Mouse (Mus musculus) CH12.LX (cell line): ENCODE results near the gene Jsrp1. TPM values are rescaled to one million over a fixed set of nuclear protein-coding genes. Genes with fewer than 3 reads are reported as not detected.

ENCODE experiments used
- DNase-seq: peaks from one replicate; pipeline ENCODE4 v3.0.0-alpha.2; 2013; ENCODE audit errors: extremely low read depth
- H3K27ac ChIP-seq: 2 replicates; pipeline ENCODE4 v1.5.1; 2012; ENCODE audit warnings: low read depth, mild to moderate bottlenecking, control low read depth, moderate library complexity; ENCODE audit not compliant: insufficient read depth
- H3K27me3 ChIP-seq: replicated peaks from 2 replicates; pipeline ENCODE3; 2012; ENCODE audit warnings: inconsistent platforms
- H3K36me3 ChIP-seq, 2 experiments: replicated peaks in 1 of 2; 2 replicates each; pipeline versions ENCODE3 to v1.6.1; 2012; ENCODE audit warnings: inconsistent platforms in 1 of 2, low read length in 1 of 2, mild to moderate bottlenecking in 1 of 2, mixed read lengths in 1 of 2, moderate library complexity in 1 of 2; ENCODE audit not compliant: control insufficient read depth in 1 of 2, insufficient read depth in 1 of 2
- H3K4me1 ChIP-seq, 2 experiments: 2 replicates each; pipeline ENCODE4 v1.6.1; 2012; ENCODE audit warnings: inconsistent platforms in 1 of 2, moderate library complexity in 1 of 2; ENCODE audit not compliant: insufficient read depth in 2 of 2, control insufficient read depth in 1 of 2
- H3K4me2 ChIP-seq: 2 replicates; pipeline ENCODE4 v1.6.1; 2012; ENCODE audit warnings: low read depth, mild to moderate bottlenecking, control low read depth; ENCODE audit not compliant: poor library complexity, insufficient read depth, severe bottlenecking
- H3K4me3 ChIP-seq, 3 experiments: fragments of 150-350 bp in 1 of 3; sonication (generic) in 1 of 3; replicated peaks in 1 of 3; 2 replicates each; pipeline versions ENCODE3 to v1.5.1; 2011 to 2012; ENCODE audit warnings: low read depth in 2 of 3, low read length in 2 of 3, mild to moderate bottlenecking in 2 of 3, moderate library complexity in 2 of 3, control low read depth in 1 of 3, improper control_type of control experiment in 1 of 3, inconsistent platforms in 1 of 3, mixed read lengths in 1 of 3; ENCODE audit not compliant: poor library complexity in 1 of 3
- H3K79me2 ChIP-seq: replicated peaks from 2 replicates; pipeline ENCODE4 v1.6.1; 2012; ENCODE audit warnings: mild to moderate bottlenecking, moderate library complexity; ENCODE audit not compliant: control insufficient read depth, poor library complexity, insufficient read depth, severe bottlenecking; ENCODE audit errors: extremely low read depth
- H3K9ac ChIP-seq: 2 replicates; pipeline ENCODE4 v1.6.1; 2012; ENCODE audit warnings: low read depth, mild to moderate bottlenecking, control low read depth, moderate library complexity; ENCODE audit not compliant: insufficient read depth
- H3K9me3 ChIP-seq: replicated peaks from 2 replicates; pipeline ENCODE3; 2012; ENCODE audit warnings: low read length, inconsistent platforms, mixed read lengths
- CHD2 ChIP-seq: IDR thresholded peaks from 2 replicates; pipeline ENCODE4 v1.6.1; 2011; ENCODE audit warnings: low read length, improper control_type of control experiment
- E2F4 ChIP-seq: IDR thresholded peaks from 2 replicates; pipeline ENCODE4 v1.6.1; 2011; ENCODE audit warnings: low read depth, low read length, improper control_type of control experiment; ENCODE audit not compliant: insufficient replicate concordance
- IRF4 ChIP-seq: IDR thresholded peaks from 2 replicates; pipeline ENCODE4 v1.6.1; 2014; ENCODE audit warnings: low read depth, mild to moderate bottlenecking, inconsistent platforms, low read length, improper control_type of control experiment
- KAT2A ChIP-seq: IDR thresholded peaks from 2 replicates; pipeline ENCODE4 v1.6.1; 2012; ENCODE audit warnings: low read length, improper control_type of control experiment, inconsistent platforms; ENCODE audit not compliant: insufficient replicate concordance
- MAFK ChIP-seq: IDR thresholded peaks from 2 replicates; pipeline ENCODE4 v1.6.1; 2011; ENCODE audit warnings: low read length, improper control_type of control experiment; ENCODE audit not compliant: insufficient replicate concordance
- MAX ChIP-seq: IDR thresholded peaks from 2 replicates; pipeline ENCODE4 v1.6.1; 2011; ENCODE audit warnings: low read length, improper control_type of control experiment
- MEF2A ChIP-seq: IDR thresholded peaks from 2 replicates; pipeline ENCODE4 v1.6.1; 2014; ENCODE audit warnings: low read depth, mild to moderate bottlenecking, inconsistent platforms, low read length, improper control_type of control experiment, borderline replicate concordance
- MXI1 ChIP-seq: IDR thresholded peaks from 2 replicates; pipeline ENCODE4 v1.6.1; 2011; ENCODE audit warnings: mild to moderate bottlenecking, low read depth, low read length, improper control_type of control experiment
- MYC ChIP-seq: IDR thresholded peaks from 2 replicates; pipeline ENCODE4 v1.6.1; 2011; ENCODE audit warnings: low read depth, mild to moderate bottlenecking, improper control_type of control experiment, low read length
- UBTF ChIP-seq: IDR thresholded peaks from 2 replicates; pipeline ENCODE4 v1.6.1; 2012; ENCODE audit warnings: low read depth, mild to moderate bottlenecking, inconsistent platforms, low read length, improper control_type of control experiment, moderate library complexity
- USF2 ChIP-seq: conservative IDR thresholded peaks from 2 replicates; pipeline ENCODE4 v1.6.1; 2011; ENCODE audit warnings: low read depth, low read length, improper control_type of control experiment
- ZC3H11A ChIP-seq: IDR thresholded peaks from 2 replicates; pipeline ENCODE4 v1.6.1; 2012; ENCODE audit warnings: low read depth, mild to moderate bottlenecking, inconsistent platforms, low read length, improper control_type of control experiment
- dilution Hi-C: fragments of 300-500 bp; cut with MboI; formaldehyde crosslinking; loops from 2 replicates; pipeline ENCODE4 v1.14.3; 2020; ENCODE audit warnings: low sequenced_read_pairs; ENCODE audit not compliant: extremely low pct_unique_long_range_greater_than_20kb, extremely low pct_ligation_motif_present
- in situ Hi-C: fragments of 300-500 bp; cut with MboI; formaldehyde crosslinking; loops from 3 replicates; pipeline ENCODE4 v1.14.3; 2019; ENCODE audit warnings: low sequenced_read_pairs, low pct_ligation_motif_present, low pct_unique_long_range_greater_than_20kb, mixed read lengths
- polyA plus RNA-seq: library from polyadenylated mRNA; unstranded; fragments of >175 nt; gene quantifications from 2 replicates; pipeline ENCODE4 v1.2.1, GENCODE M21; 2012; ENCODE audit warnings: low read depth; ENCODE audit not compliant: insufficient read length
- total RNA-seq, 2 experiments: library from RNA; depleted of rRNA; stranded (reverse); fragments of 300-350 nt in 1 of 2; fragments of >200 nt in 1 of 2; gene quantifications; 2 replicates each; pipeline ENCODE4 v1.2.3; 2012 to 2014

Jsrp1 gene
- total and polyA plus RNA-seq, 3 experiments, result 0.35 to 1.1 (median 0.72) TPM

GRCm38 (mm10) chr10:80843087-80843930 lies 30.0 kb upstream of the Jsrp1 start (continued):
- TF ChIP-seq MXI1, result no peak

- peaks cover 0 to 8% of the 10 kb centered on the region in 2 experiments; a peak in 1 of 4 replicates for H3K4me1 ChIP-seq
- dilution Hi-C loops, result no loop called here
- no peak overlapping the region for H3K27ac ChIP-seq
- in situ Hi-C loops, result no loop called here
- H3K4me3 ChIP-seq, result no peak overlapping the region
- H3K4me2 ChIP-seq, result no peak overlapping the region
- H3K79me2 ChIP-seq, result no peaks in the 10 kb centered on the region
- peaks cover 50% of the 10 kb centered on the region for H3K27me3 ChIP-seq
- TF ChIP-seq ZC3H11A (no peak), UBTF (no peak)
- no peak overlapping the region for H3K9ac ChIP-seq
- H3K9me3 ChIP-seq, result no peaks in the 10 kb centered on the region
- no peak for DNase-seq
- H3K36me3 ChIP-seq, result no peaks in the 10 kb centered on the region
Measured at GRCm38 (mm10) chr10:80842334-80842733, 29.0 kb upstream of the Jsrp1 start.

GRCm38 (mm10) chr10:80841685-80842084 lies 28.4 kb upstream of the Jsrp1 start:
- TF ChIP-seq ZC3H11A (no peak), KAT2A (no peak), IRF4 (no peak), USF2 (no peak), MAFK (no peak), MAX (no peak), MYC (no peak), E2F4 (no peak), MEF2A (no peak), CHD2 (no peak)
- peaks cover 50% of the 10 kb centered on the region for H3K27me3 ChIP-seq
- H3K9me3 ChIP-seq, result no peaks in the 10 kb centered on the region
- H3K4me3 ChIP-seq, result no peak overlapping the region
- no peak overlapping the region for H3K27ac ChIP-seq
- no peaks in the 10 kb centered on the region for H3K36me3 ChIP-seq
- H3K4me2 ChIP-seq, result no peak overlapping the region
- dilution Hi-C loops (no loop called here), in situ Hi-C loops (no loop called here)
- H3K4me1 ChIP-seq, result peaks cover 0 to 12% of the 10 kb centered on the region in 2 experiments; a peak in 2 of 4 replicates
- H3K9ac ChIP-seq, result no peak overlapping the region
- no peak for DNase-seq
- H3K79me2 ChIP-seq, result no peaks in the 10 kb centered on the region
